Mouse (Mus musculus) MEL (cell line): Measurements from ENCODE around the gene Gmip. TPM values are rescaled to one million over a fixed set of nuclear protein-coding genes. Genes with fewer than 3 reads are reported as not detected.

Experiments used
- DNase-seq: peaks from one replicate; pipeline ENCODE4 v3.0.0; 2011; ENCODE audit warnings: low read depth, low spot score
- H3K27ac ChIP-seq: 2 replicates; pipeline ENCODE4 v1.5.1; 2012; ENCODE audit warnings: low read depth, mild to moderate bottlenecking, control low read depth, low read length, moderate library complexity; ENCODE audit not compliant: control insufficient read depth
- H3K27me3 ChIP-seq, 2 experiments: fragments of 150-350 bp in 1 of 2; sonication (generic) in 1 of 2; 2 replicates each; pipeline ENCODE4 v1.6.1; 2012; ENCODE audit warnings: low read length in 2 of 2, mild to moderate bottlenecking in 2 of 2, improper control_type of control experiment in 1 of 2, moderate library complexity in 1 of 2; ENCODE audit not compliant: insufficient read depth in 2 of 2, control insufficient read depth in 1 of 2
- H3K36me3 ChIP-seq, 2 experiments: 2 replicates each; pipeline ENCODE4 v1.6.1; 2012 to 2014; ENCODE audit warnings: low read length in 2 of 2, improper control_type of control experiment in 1 of 2, inconsistent platforms in 1 of 2, mild to moderate bottlenecking in 1 of 2; ENCODE audit not compliant: insufficient read depth in 2 of 2, control insufficient read depth in 1 of 2
- H3K4me1 ChIP-seq, 2 experiments: fragments of 150-350 bp in 1 of 2; sonication (generic) in 1 of 2; 2 replicates each; pipeline ENCODE4 v1.6.1; 2012; ENCODE audit warnings: low read length in 2 of 2, improper control_type of control experiment in 1 of 2, mild to moderate bottlenecking in 1 of 2; ENCODE audit not compliant: insufficient read depth in 2 of 2, control insufficient read depth in 1 of 2
- H3K4me3 ChIP-seq, 2 experiments: fragments of 150-350 bp in 1 of 2; sonication (generic) in 1 of 2; 2 replicates each; pipeline ENCODE4 v1.5.1; 2012; ENCODE audit warnings: low read depth in 2 of 2, low read length in 2 of 2, mild to moderate bottlenecking in 2 of 2, moderate library complexity in 2 of 2, control low read depth in 1 of 2, improper control_type of control experiment in 1 of 2; ENCODE audit not compliant: control insufficient read depth in 1 of 2, insufficient read depth in 1 of 2
- H3K79me2 ChIP-seq: 2 replicates; pipeline ENCODE4 v1.6.1; 2012; ENCODE audit warnings: mild to moderate bottlenecking, low read length, moderate library complexity; ENCODE audit not compliant: control insufficient read depth, poor library complexity, insufficient read depth
- H3K9ac ChIP-seq: 2 replicates; pipeline ENCODE4 v1.6.1; 2012; ENCODE audit warnings: low read depth, mild to moderate bottlenecking, control low read depth, low read length, moderate library complexity; ENCODE audit not compliant: control insufficient read depth, poor library complexity, severe bottlenecking
- H3K9me3 ChIP-seq: fragments of 150-350 bp; sonication (generic); replicated peaks from 2 replicates; pipeline ENCODE4 v1.6.1; 2012; ENCODE audit warnings: mild to moderate bottlenecking, low read length, improper control_type of control experiment, moderate library complexity; ENCODE audit not compliant: insufficient read depth
- CTCF ChIP-seq, 3 experiments: IDR thresholded peaks in 2 of 3; conservative IDR thresholded peaks in 1 of 3; 2 replicates each; pipeline ENCODE4 v1.5.1; 2011 to 2012; ENCODE audit warnings: low read length in 3 of 3, low read depth in 2 of 3, mild to moderate bottlenecking in 2 of 3, improper control_type of control experiment in 1 of 3, inconsistent platforms in 1 of 3, mixed read lengths in 1 of 3, moderate library complexity in 1 of 3; ENCODE audit not compliant: control insufficient read depth in 1 of 3, insufficient read depth in 1 of 3, poor library complexity in 1 of 3, severe bottlenecking in 1 of 3
- ETS1 ChIP-seq: IDR thresholded peaks from 2 replicates; pipeline ENCODE4 v1.6.1; 2012; ENCODE audit warnings: low read depth, mild to moderate bottlenecking, inconsistent platforms, low read length, improper control_type of control experiment, moderate library complexity
- HCFC1 ChIP-seq: IDR thresholded peaks from 2 replicates; pipeline ENCODE4 v1.6.1; 2012; ENCODE audit warnings: low read depth, mild to moderate bottlenecking, inconsistent platforms, low read length, improper control_type of control experiment, moderate library complexity
- JUND ChIP-seq: IDR thresholded peaks from 2 replicates; pipeline ENCODE4 v1.6.1; 2011; ENCODE audit warnings: low read depth, mild to moderate bottlenecking, improper control_type of control experiment, low read length
- KAT2A ChIP-seq: conservative IDR thresholded peaks from 2 replicates; pipeline ENCODE4 v1.6.1; 2012; ENCODE audit warnings: low read depth, low read length, improper control_type of control experiment, inconsistent platforms
- MAFK ChIP-seq: IDR thresholded peaks from 2 replicates; pipeline ENCODE4 v1.6.1; 2011; ENCODE audit warnings: low read depth, mild to moderate bottlenecking, low read length, improper control_type of control experiment, borderline replicate concordance
- MAX ChIP-seq: IDR thresholded peaks from 2 replicates; pipeline ENCODE4 v1.6.1; 2011; ENCODE audit warnings: low read length, improper control_type of control experiment
- MAZ ChIP-seq: IDR thresholded peaks from 2 replicates; pipeline ENCODE4 v1.6.1; 2012; ENCODE audit warnings: low read depth, mild to moderate bottlenecking, inconsistent platforms, low read length, improper control_type of control experiment
- MYC ChIP-seq: IDR thresholded peaks from 2 replicates; pipeline ENCODE4 v1.6.1; 2011; ENCODE audit warnings: low read depth, mild to moderate bottlenecking, low read length, improper control_type of control experiment, moderate library complexity
- NRF1 ChIP-seq: IDR thresholded peaks from 2 replicates; pipeline ENCODE4 v1.6.1; 2014; ENCODE audit warnings: low read depth, mild to moderate bottlenecking, inconsistent platforms, low read length, improper control_type of control experiment, moderate library complexity; ENCODE audit not compliant: poor library complexity, insufficient read depth, severe bottlenecking
- POLR2AphosphoS2 ChIP-seq: IDR thresholded peaks from 2 replicates; pipeline ENCODE4 v1.6.1; 2011; ENCODE audit warnings: low read length, improper control_type of control experiment
- POLR2AphosphoS5 ChIP-seq: IDR thresholded peaks from 2 replicates; pipeline ENCODE4 v1.6.1; 2012; ENCODE audit warnings: low read depth, borderline replicate concordance, mild to moderate bottlenecking, inconsistent platforms, low read length, moderate library complexity, mixed read lengths
- SIN3A ChIP-seq: IDR thresholded peaks from 2 replicates; pipeline ENCODE4 v1.6.1; 2012; ENCODE audit warnings: low read length, improper control_type of control experiment, inconsistent platforms
- SMC3 ChIP-seq: IDR thresholded peaks from 2 replicates; pipeline ENCODE4 v1.6.1; 2011; ENCODE audit warnings: low read depth, low read length, improper control_type of control experiment
- UBTF ChIP-seq: IDR thresholded peaks from 2 replicates; pipeline ENCODE4 v1.6.1; 2012; ENCODE audit warnings: low read depth, mild to moderate bottlenecking, inconsistent platforms, low read length, improper control_type of control experiment, moderate library complexity, borderline replicate concordance; ENCODE audit not compliant: insufficient read depth
- USF2 ChIP-seq, 2 experiments: IDR thresholded peaks; 2 replicates each; pipeline ENCODE4 v1.6.1; 2011 to 2012; ENCODE audit warnings: improper control_type of control experiment in 2 of 2, low read length in 2 of 2, borderline replicate concordance in 1 of 2, inconsistent platforms in 1 of 2, low read depth in 1 of 2, mild to moderate bottlenecking in 1 of 2; ENCODE audit not compliant: insufficient read depth in 1 of 2
- ZC3H11A ChIP-seq: IDR thresholded peaks from 2 replicates; pipeline ENCODE4 v1.6.1; 2012; ENCODE audit warnings: low read depth, mild to moderate bottlenecking, inconsistent platforms, low read length, improper control_type of control experiment
- ZMIZ1 ChIP-seq: IDR thresholded peaks from 2 replicates; pipeline ENCODE4 v1.6.1; 2012; ENCODE audit warnings: low read depth, mild to moderate bottlenecking, inconsistent platforms, low read length, improper control_type of control experiment, moderate library complexity
- polyA plus RNA-seq, 2 experiments: library from polyadenylated mRNA; stranded (reverse) in 1 of 2; unstranded in 1 of 2; fragments of >175 nt in 1 of 2; fragments of >200 nt in 1 of 2; gene quantifications; 2 replicates each; pipeline versions ENCODE4 v1.2.1 to v1.2.4; 2012; ENCODE audit warnings: low replicate concordance in 2 of 2, low read depth in 1 of 2; ENCODE audit not compliant: insufficient read length in 2 of 2, insufficient read depth in 1 of 2, missing spikeins in 1 of 2
- total RNA-seq: library from RNA; depleted of rRNA; stranded (reverse); fragments of 300-350 nt; gene quantifications from 2 replicates; pipeline ENCODE4 v1.2.3, GENCODE M21; 2012

The Gmip gene
- total and polyA plus RNA-seq, 3 experiments = 21.8 to 52.4 TPM; not detected in 1

GRCm38 (mm10) chr8:69796721-69797345 is 11.6 kb upstream of the Gmip start:
- Histone ChIP-seq H3K4me3 (no peak overlapping the region), H3K9me3 (no peaks in the 10 kb centered on the region), H3K79me2 (peaks cover 20% of the 10 kb centered on the region), H3K36me3 (peaks cover 5 to 11% of the 10 kb centered on the region in 2 experiments), H3K9ac (no peak overlapping the region), H3K27ac (no peak overlapping the region), H3K27me3 (no peaks in the 10 kb centered on the region), H3K4me1 (peaks cover 2 to 7% of the 10 kb centered on the region in 2 experiments; a peak in 3 of 4 replicates)
- no peak for DNase-seq
- no peak for TF ChIP-seq SIN3A
- TF ChIP-seq UBTF = no peak
- no peak for TF ChIP-seq POLR2AphosphoS2
- TF ChIP-seq NRF1 = no peak
- no peak for TF ChIP-seq KAT2A
- no peak for TF ChIP-seq MAZ
- no peak for TF ChIP-seq ZMIZ1
- TF ChIP-seq HCFC1 = no peak
- no peak for TF ChIP-seq MAFK
- TF ChIP-seq ZC3H11A = no peak
- TF ChIP-seq MAX = no peak
- no peak for TF ChIP-seq ETS1
- no peak for TF ChIP-seq JUND
- TF ChIP-seq MYC = no peak
- TF ChIP-seq SMC3 = no peak
- TF ChIP-seq CTCF (IDR thresholded peaks at IDR 0.05 in 2 of 3, conservative IDR thresholded peaks at IDR 0.05 in 1 of 3; ENCODE audit: control insufficient read depth in 1 of 3, insufficient read depth in 1 of 3, low read depth in 2 of 3, low read length in 3 of 3, poor library complexity in 1 of 3, severe bottlenecking in 1 of 3) = no peak

- H3K9me3 ChIP-seq = no peaks in the 10 kb centered on the region
- H3K9ac ChIP-seq = no peak overlapping the region
- H3K4me3 ChIP-seq = no peak overlapping the region
- peaks cover 12% of the 10 kb centered on the region; the same call in 1 of the 2 replicates for H3K79me2 ChIP-seq
- no peak overlapping the region for H3K27ac ChIP-seq
- peaks cover 5% of the 10 kb centered on the region in 2 experiments for H3K36me3 ChIP-seq
- TF ChIP-seq POLR2AphosphoS5 = no peak
- no peak for TF ChIP-seq USF2 (IDR thresholded peaks at IDR 0.05; ENCODE audit: borderline replicate concordance in 1 of 2, insufficient read depth in 1 of 2, low read depth in 1 of 2, low read length in 2 of 2)
- H3K4me1 ChIP-seq = peaks cover 0 to 4% of the 10 kb centered on the region in 2 experiments; a peak in 2 of 4 replicates
- no peak for DNase-seq
- H3K27me3 ChIP-seq = no peaks in the 10 kb centered on the region
These were observed 10.8 kb upstream of the Gmip start for GRCm38 (mm10) chr8:69797661-69798060.
